ENCODE assay signal across 15 mouse cellular contexts in the genomic region with DNA sequence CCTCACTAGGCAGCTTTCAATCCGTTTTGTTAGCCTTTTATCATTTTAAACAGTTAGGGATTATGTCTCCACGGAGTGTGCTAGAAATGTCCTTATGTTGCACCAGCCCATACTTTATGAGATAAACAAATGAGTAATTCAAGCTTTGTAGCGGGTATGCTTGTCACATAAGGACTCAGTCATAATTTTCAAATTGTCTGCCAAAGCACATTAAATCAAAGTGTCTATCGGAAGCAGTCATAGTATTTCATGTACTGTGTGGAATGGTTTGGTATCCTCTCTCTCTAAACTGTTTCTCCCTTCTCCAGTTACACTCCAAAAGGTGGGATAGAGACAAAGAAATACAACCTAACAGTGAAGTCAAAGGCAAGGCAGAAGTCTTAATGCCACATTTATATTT.
"Had no signal": no experiment of that assay in that cellular context is flagged by ENCODE, and none has a peak within 500 bp of the region (broad histone marks: within the 10 kb centered on the region; RNA-seq: fewer than 3 reads in every experiment).

No protein-coding gene starts in this region.

- H3K9ac ChIP-seq: neural tube, embryonic 15.5 days; stomach, embryonic 15.5 days had no signal

- H3K9me3 ChIP-seq: neural tube, embryonic 15.5 days; stomach, embryonic 15.5 days had no signal

- H3K27me3 ChIP-seq: neural tube, embryonic 15.5 days; stomach, embryonic 15.5 days had no signal

- H3K4me3 ChIP-seq: neural tube, embryonic 15.5 days; stomach, embryonic 15.5 days had no signal

- DNase-seq: retina, postnatal 1 day; right cerebral cortex, adult 18-20 months; right cerebral cortex, postnatal 14 days; right cerebral cortex, postnatal 25 days; right cerebral cortex, postnatal 4 days; spleen, adult 18-20 months; thymus, adult 18-20 months; thymus, adult 2 months; thymus, postnatal 14 days; thymus, postnatal 25 days; thymus, postnatal 36 days; thymus, postnatal 4 days had no signal

- H3K36me3 ChIP-seq: neural tube, embryonic 15.5 days; stomach, embryonic 15.5 days had no signal

- H3K4me1 ChIP-seq: neural tube, embryonic 15.5 days; stomach, embryonic 15.5 days had no signal

- H3K27ac ChIP-seq: neural tube, embryonic 15.5 days; stomach, embryonic 15.5 days; stomach, postnatal 0 days had no signal

- H3K4me2 ChIP-seq: neural tube, embryonic 15.5 days; stomach, embryonic 15.5 days had no signal
